Mouse (Mus musculus): Measurements from ENCODE around the gene Gm17359.

Gene Gm17359

DNA sequence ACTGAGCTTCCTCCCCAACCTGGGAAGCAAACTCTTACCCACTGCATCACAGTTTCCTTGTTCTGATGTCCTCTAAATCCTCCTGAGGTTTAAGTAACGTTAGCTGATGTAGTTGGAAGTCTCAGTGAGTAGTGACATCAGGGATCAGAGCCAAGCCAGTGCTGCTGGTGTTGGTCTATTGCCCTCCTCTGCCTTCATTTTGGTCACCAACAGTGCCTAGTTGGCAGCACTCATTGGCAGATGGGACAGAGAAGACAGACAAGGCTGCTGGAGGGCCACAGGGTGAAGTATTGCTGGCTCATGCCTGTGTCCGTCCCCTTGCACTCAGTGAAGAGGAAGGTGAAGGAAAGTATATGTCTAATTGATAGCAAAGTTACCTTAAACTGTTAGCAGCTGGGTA is 139.5 kb downstream of the Gm17359 start:
- DNase-seq (ENCODE audit: low spot score) = no peak

- no peak for DNase-seq (ENCODE audit: low spot score)
Measured at GRCm38 (mm10) chr3:79478400-79478799, 141.9 kb downstream of the Gm17359 start.

DNA sequence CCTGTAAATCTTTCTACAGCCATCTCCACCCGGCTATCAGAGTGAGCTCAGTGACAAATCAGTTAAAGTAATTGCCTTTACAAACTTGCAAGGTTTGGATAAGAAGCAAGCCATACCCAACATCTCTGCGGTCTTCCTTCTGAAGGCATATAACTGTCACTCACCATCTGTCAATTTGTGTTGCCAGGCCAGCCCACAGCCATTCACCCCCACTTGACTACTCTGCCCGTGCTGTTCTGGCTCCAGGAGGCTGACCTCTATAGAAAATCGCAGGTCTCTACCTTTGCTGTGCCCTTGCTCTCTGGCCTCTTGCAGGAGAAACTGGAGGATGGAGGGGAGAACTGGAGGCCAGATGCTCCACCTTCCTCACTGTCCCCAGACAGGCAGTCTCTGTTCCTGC is 142.4 kb downstream of the Gm17359 start:
- DNase-seq (ENCODE audit: low spot score) = no peak

GRCm38 (mm10) chr3:79484286-79485063 is 148.0 kb downstream of the Gm17359 start:
- DNase-seq (ENCODE audit: low spot score) = no peak

- DNase-seq (ENCODE audit: low spot score) = no peak
Measured at GRCm38 (mm10) chr3:79488025-79488424, 151.6 kb downstream of the Gm17359 start.

GRCm38 (mm10) chr3:79490102-79490501 is 153.6 kb downstream of the Gm17359 start:
- no peak for DNase-seq (ENCODE audit: low spot score)

GRCm38 (mm10) chr3:79491614-79492013 is 155.2 kb downstream of the Gm17359 start:
- DNase-seq (ENCODE audit: low spot score) = no peak

DNA sequence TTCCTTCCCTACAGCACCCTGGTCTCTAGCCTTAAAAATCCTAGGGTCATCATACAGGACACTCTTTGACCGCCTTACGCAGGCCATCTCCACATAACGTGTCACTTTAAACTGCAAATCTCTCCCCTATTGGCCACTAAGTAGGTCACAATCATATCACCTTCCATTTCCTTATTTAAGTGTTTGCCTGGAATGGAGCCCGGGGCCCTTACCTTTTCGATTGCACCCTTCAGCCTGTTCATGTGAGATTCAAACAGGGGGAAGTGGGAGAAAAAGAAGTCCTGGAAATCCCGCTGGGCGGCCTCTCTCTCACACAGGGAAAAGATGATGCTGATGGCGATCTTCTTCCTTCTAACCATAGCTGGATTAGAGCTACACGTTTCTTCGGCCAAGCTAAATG is 156.6 kb downstream of the Gm17359 start:
- DNase-seq (ENCODE audit: low spot score) = no peak

DNA sequence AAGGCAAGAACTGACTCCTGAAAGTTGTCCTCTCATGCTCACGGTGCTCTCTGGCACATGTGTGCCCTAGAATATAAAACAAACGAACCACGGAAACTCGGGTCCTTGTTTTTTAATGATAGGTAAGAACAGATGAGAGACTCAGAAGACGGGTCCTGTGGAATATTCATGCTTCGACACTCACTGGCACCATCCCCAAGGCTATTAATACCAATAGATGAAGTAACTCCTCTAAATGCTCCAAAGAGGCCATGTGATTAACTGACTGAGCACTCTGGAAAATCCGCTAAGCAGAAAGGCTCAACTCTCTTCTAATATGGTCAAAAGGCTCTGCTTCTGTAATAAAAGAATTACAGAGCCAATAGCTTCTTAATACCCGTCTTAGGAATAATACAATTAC is 157.6 kb downstream of the Gm17359 start:
- no peak for DNase-seq (ENCODE audit: low spot score)

DNA sequence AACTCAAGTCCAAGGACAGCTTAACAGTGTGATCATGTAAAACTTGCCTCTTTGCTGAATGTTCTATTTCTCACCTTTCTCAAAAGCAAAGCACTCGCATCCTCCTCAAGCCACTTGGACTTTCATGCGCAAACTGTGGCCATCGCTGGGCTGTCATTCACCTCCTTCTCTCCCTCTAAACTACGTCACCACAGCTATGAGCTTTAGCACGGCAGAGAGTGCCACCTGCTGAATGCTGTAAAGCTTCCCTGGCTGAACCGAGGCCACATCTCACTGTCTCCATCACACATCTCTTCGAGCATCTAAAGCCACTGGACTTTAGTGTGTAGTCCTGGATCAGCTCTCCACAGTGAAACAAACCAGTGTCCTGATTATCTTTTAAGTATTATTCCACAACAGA is 158.7 kb downstream of the Gm17359 start:
- DNase-seq (ENCODE audit: low spot score) = no peak

- no peak for DNase-seq (ENCODE audit: low spot score)
Measured at GRCm38 (mm10) chr3:79496668-79497067, 160.2 kb downstream of the Gm17359 start.

DNA sequence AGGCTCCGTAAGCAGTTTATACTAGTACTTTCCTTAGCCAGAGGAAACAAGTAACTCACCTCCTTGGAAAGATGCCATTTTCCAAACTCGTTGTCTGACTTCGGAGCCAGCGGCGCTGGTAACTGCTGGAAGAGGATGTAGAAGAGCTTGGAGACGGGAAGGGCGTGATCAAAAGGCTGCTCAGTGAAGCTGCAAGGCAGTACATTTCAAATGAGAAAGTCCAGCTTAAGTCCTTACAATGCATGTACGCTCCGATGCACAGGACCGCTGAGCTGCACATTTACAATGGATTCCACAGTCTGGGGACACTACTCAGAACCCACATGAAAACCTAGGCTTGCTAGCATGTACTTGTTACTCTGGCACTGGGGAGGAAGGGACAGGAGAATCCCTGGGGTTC is 163.8 kb downstream of the Gm17359 start:
- DNase-seq (ENCODE audit: low spot score) = peak; percentile 72

DNA sequence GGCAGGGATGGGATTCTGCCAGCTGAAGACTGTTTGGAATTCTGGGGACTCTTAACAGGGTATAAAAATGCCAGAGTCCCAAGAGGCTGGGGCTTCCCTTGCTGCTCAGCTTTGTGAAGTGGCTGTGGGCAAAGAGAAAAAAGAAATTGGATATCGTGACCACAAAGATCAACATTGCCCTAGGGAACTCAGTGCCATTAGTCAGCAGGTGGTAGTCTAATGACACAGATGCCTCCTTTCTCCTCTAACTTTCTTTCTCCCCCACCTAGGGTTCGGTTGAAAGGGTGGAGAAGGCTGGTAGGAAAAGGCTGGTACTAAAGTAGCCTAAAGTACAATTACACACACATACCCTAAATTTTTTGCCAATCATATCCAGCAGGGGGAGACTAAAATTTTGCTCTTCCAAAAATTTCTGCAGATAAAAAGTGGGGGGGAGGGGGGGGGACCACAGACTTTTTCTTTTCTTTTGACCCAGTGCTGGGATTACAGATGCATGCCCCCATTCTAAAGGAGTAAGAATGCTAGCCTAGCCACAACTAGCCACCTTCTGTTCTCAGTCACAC is 164.8 kb downstream of the Gm17359 start:
- DNase-seq (ENCODE audit: low spot score) = no peak
